Mouse (Mus musculus): ENCODE measurements around the gene Tada2b. TPM values are rescaled to one million over a fixed set of nuclear protein-coding genes. Genes with fewer than 3 reads are reported as not detected.

Gene Tada2b
- total RNA-seq, 2 experiments from 2014 or later, result 33.0 to 33.5 TPM

GRCm38 (mm10) chr5:36446166-36446890 lies 37.8 kb downstream of the Tada2b start:
- DNase-seq (ENCODE audit: low spot score in 2 of 2), result no peak

DNA sequence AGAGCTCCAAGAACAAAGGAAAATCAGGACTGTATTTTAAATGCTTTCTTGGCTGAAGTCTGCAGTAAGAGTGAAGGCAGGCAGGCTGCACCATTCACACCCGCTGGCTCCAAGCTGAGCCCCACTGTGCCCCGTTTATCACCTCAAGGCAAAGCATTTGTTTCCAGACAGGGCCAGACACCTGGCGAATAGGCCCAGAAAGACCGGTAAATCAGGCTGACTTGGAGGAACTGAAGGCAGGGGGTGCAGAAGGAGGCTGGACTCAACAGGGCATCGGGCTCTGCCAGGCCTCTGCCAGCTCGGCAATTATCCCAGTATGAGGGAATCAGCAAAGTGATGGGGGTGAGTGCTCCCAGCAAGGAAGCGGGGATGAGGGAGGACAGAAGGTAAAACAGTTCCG lies 39.1 kb downstream of the Tada2b start:
- no peak for DNase-seq (ENCODE audit: low spot score in 2 of 2)

GRCm38 (mm10) chr5:36444611-36445010 lies 39.5 kb downstream of the Tada2b start:
- DNase-seq (ENCODE audit: low spot score in 2 of 2), result no peak

GRCm38 (mm10) chr5:36440741-36441140 lies 43.3 kb downstream of the Tada2b start:
- DNase-seq (ENCODE audit: low spot score in 2 of 2), result no peak

DNA sequence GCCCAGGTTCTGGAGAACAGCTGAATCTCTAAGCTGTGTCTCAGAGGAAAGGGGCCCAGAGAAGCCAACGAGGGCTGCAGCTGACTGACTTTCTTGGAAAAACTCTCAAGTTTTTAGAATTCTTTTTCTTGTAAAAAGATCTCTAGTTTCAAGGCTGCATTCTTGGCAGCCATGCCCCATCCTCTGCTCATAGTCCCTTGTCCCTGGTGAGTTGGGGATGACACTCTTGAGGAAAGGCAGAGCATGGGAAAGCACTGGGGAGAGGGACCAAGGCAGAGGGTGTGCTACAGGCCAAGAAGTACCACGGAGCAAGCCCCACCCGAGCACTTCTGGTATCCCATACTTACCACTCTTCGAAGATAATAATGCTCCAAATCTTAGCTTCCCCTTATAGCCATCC lies 47.2 kb downstream of the Tada2b start:
- DNase-seq (ENCODE audit: low spot score in 2 of 2), result no peak

DNA sequence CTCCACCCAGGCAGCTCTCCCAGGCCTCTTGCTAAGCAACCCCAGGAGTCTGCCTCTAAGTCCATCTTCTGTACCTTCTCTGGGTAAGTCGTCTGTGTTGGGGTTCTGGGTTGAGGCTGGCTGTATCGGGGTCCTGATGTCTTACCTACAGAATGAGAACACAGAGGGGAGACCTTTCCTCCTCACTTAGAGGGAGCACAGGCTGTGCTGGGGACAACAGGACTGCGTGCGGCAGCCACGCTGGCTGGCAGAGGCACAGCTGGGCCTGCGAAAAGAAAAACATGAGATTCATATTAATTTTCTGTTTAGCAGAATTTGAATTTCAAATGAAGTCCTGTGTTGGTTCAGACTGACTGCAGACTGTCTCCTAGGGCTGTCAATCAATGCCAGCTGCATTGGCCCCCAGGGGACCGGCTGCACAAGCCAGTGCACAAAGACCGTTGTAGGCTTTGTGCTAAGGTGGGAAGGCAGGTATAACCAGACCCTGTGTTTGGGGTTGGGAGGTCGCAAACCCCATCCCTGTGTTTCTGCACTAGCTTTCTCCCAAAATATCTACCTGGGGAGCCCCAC lies 49.6 kb downstream of the Tada2b start:
- DNase-seq (ENCODE audit: low spot score in 2 of 2), result no peak

DNA sequence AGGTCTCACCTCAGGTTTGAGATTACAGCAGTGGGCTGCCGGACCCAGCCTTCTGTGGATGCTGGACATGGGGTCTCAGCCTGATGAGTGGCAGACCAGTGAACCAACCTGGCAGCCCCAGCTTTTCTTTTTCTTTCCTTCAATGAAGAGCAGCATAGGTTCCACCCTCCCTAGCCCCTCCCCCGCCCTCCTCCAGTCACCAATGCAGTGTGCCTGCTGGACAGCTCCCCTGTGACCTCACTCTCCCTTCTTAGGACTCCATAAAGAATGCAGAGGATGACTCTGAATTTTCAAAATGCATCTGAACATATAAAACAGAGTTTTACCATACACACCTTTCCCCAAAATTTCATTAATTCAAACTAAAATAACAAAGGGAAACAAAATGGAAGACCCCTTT lies 52.4 kb downstream of the Tada2b start:
- DNase-seq (ENCODE audit: low spot score in 2 of 2), result no peak

GRCm38 (mm10) chr5:36429551-36429950 lies 54.5 kb downstream of the Tada2b start:
- no peak for DNase-seq (ENCODE audit: low spot score in 2 of 2)

GRCm38 (mm10) chr5:36427831-36428230 lies 56.3 kb downstream of the Tada2b start:
- DNase-seq (ENCODE audit: low spot score in 2 of 2), result no peak

GRCm38 (mm10) chr5:36426404-36426803 lies 57.7 kb downstream of the Tada2b start:
- peak; percentile 55 to 70 for DNase-seq (ENCODE audit: low spot score in 2 of 2)

- DNase-seq (ENCODE audit: low spot score in 2 of 2), result no peak
These were observed 59.4 kb downstream of the Tada2b start for GRCm38 (mm10) chr5:36424676-36425075.

Other genes starting within 250 kb of the Tada2b start
- gene Sorcs2, start 86.1 kb downstream of the Tada2b start, total RNA-seq (2021), result 10 to 100 TPM; 54.7 to 58.8 TPM
- 10 to 100 TPM; 20.2 to 21.4 TPM for gene Grpel1, start 19.3 kb downstream of the Tada2b start, total RNA-seq (2021)
- gene Ccdc96, start 303 bp upstream of the Tada2b start, total RNA-seq (2021), result 1 to 10 TPM; 1.6 to 2.3 TPM
- gene Tbc1d14, start 109.0 kb upstream of the Tada2b start, total RNA-seq (2021), result 100 to 1,000 TPM in 1 of 2 experiments, 10 to 100 TPM in 1; 90.4 to 103 TPM
- 100 to 1,000 TPM in 1 of 2 experiments, 10 to 100 TPM in 1; 99.1 to 118 TPM for gene D5Ertd579e, start 211.7 kb upstream of the Tada2b start, total RNA-seq (2021)